Mouse (Mus musculus) testis, postnatal 10 days (tissue): ENCODE data around the gene Gm45021.

ENCODE experiments used
- DNase-seq: peaks from one replicate; pipeline ENCODE4 v3.0.0; 2021; ENCODE audit warnings: low spot score

Gm45021 gene

GRCm38 (mm10) chr6:48572572-48573061 is 16.8 kb upstream of the Gm45021 start, which contains the start of gene Rarres2:
Gene Rarres2, minus strand, starts transcription at chr6:48572789.
- DNase-seq: peak; percentile 60

- DNase-seq: no peak
Measured at GRCm38 (mm10) chr6:48573280-48573679, 16.1 kb upstream of the Gm45021 start.

GRCm38 (mm10) chr6:48573981-48574380 is 15.4 kb upstream of the Gm45021 start:
- no peak for DNase-seq

- DNase-seq: no peak
Measured at GRCm38 (mm10) chr6:48578736-48579135, 10.7 kb upstream of the Gm45021 start.

- DNase-seq: no peak
Measured at GRCm38 (mm10) chr6:48579215-48579648, 10.2 kb upstream of the Gm45021 start.

- DNase-seq: no peak
Measured at GRCm38 (mm10) chr6:48581257-48581656, 8.2 kb upstream of the Gm45021 start.

- no peak for DNase-seq
Measured at GRCm38 (mm10) chr6:48582037-48582436, 7.4 kb upstream of the Gm45021 start.

GRCm38 (mm10) chr6:48591221-48591845 is 1.9 kb downstream of the Gm45021 start:
- DNase-seq: no peak

- no peak for DNase-seq
Measured at GRCm38 (mm10) chr6:48591871-48592270, 2.5 kb downstream of the Gm45021 start.

- peak; percentile 97 for DNase-seq
Measured at GRCm38 (mm10) chr6:48593158-48594042, 4.0 kb downstream of the Gm45021 start, which contains the start of the genes Repin1 and Gm44965. Gene Repin1, plus strand, starts transcription at chr6:48593883. Gene Gm44965, plus strand, starts transcription at chr6:48593941.

- no peak for DNase-seq
Measured at GRCm38 (mm10) chr6:48594043-48594738, 4.8 kb downstream of the Gm45021 start.

- no peak for DNase-seq
Measured at GRCm38 (mm10) chr6:48595278-48595677, 5.9 kb downstream of the Gm45021 start.

- peak; percentile 48 for DNase-seq
Measured at GRCm38 (mm10) chr6:48596545-48597232, 7.3 kb downstream of the Gm45021 start.

- DNase-seq: peak; percentile 45
Measured at GRCm38 (mm10) chr6:48597233-48597625, 7.8 kb downstream of the Gm45021 start.

GRCm38 (mm10) chr6:48600594-48600993 is 11.2 kb downstream of the Gm45021 start:
- no peak for DNase-seq

- DNase-seq: peak; percentile 96
Measured at GRCm38 (mm10) chr6:48601271-48602079, 12.1 kb downstream of the Gm45021 start, which contains the start of gene Zfp775. Gene Zfp775, plus strand, starts transcription at chr6:48602063.

GRCm38 (mm10) chr6:48602080-48602741 is 12.8 kb downstream of the Gm45021 start:
- no peak for DNase-seq

- DNase-seq: no peak
Measured at GRCm38 (mm10) chr6:48608124-48608523, 18.7 kb downstream of the Gm45021 start.

GRCm38 (mm10) chr6:48609512-48609911 is 20.1 kb downstream of the Gm45021 start:
- no peak for DNase-seq

GRCm38 (mm10) chr6:48610657-48611056 is 21.2 kb downstream of the Gm45021 start:
- no peak for DNase-seq
